Mouse (Mus musculus): ENCODE measurements at regions not wholly inside any gene's neighbourhood (a gene's known extent, or its start where the extent isn't known, plus 50 kb on each side); places are given as distances from the start of the nearest gene placed in this dataset.

GRCm38 (mm10) chr1:10898806-10899205 is 515.1 kb upstream of the A830018L16Rik start:
- TF ChIP-seq CTCF (IDR thresholded peaks at IDR 0.05), result no peak
- TF ChIP-seq POLR2A (IDR thresholded peaks at IDR 0.05; ENCODE audit: insufficient read depth, low read depth, low read length), result no peak
- TF ChIP-seq EP300 (IDR thresholded peaks at IDR 0.05; ENCODE audit: insufficient read depth, low read depth, low read length), result no peak

Measured in heart, adult 2 months (tissue).